Comparison of ENCODE assay signal across 8 mouse cellular contexts in genomic region chr3:104682671-104683504, GRCm38 (mm10). TPM values are rescaled to one million over a fixed set of nuclear protein-coding genes. Genes with fewer than 3 reads are reported as not detected.
A peak's percentile ranks its signal among the peaks of the same experiment; 100 is the strongest.
DNase-seq lines count a peak whose midpoint lies in the region; ATAC-seq and TF ChIP-seq lines count a peak whose summit lies in the region.

No protein-coding gene starts in this region.

- DNase-seq in left cerebral cortex, adult 18-20 months (ENCODE audit: low spot score in 2 of 2), result peak; percentile 57 to 67
- DNase-seq in left cerebral cortex, adult 11 months (ENCODE audit: low spot score), result no peak
- DNase-seq in cerebellum, adult 8-10 months, result peak; percentile 61
- DNase-seq in forelimb bud, embryonic 11.5 days (ENCODE audit: low read depth, low spot score), result peak; percentile 78

- H3K9me3 ChIP-seq in intestine, postnatal 0 days (ENCODE audit: control insufficient read depth), result no peaks in the 10 kb centered on the region
- H3K9me3 ChIP-seq in limb, embryonic 15.5 days, result no peaks in the 10 kb centered on the region
- no peaks in the 10 kb centered on the region for H3K9me3 ChIP-seq in midbrain, embryonic 16.5 days (replicated peaks; ENCODE audit: control insufficient read depth, low read length, poor library complexity, severe bottlenecking)
- H3K9me3 ChIP-seq in stomach, embryonic 14.5 days (ENCODE audit: control insufficient read depth, low read depth, low read length), result no peaks in the 10 kb centered on the region

- H3K9ac ChIP-seq in intestine, postnatal 0 days (ENCODE audit: low read depth, low read length), result no peak overlapping the region
- H3K9ac ChIP-seq in limb, embryonic 15.5 days, result no peak overlapping the region
- H3K9ac ChIP-seq in midbrain, embryonic 16.5 days (ENCODE audit: low read depth, low read length), result no peak overlapping the region
- H3K9ac ChIP-seq in stomach, embryonic 14.5 days (replicated peaks; ENCODE audit: low read depth, low read length), result no peak overlapping the region

- ATAC-seq in intestine, postnatal 0 days, result no peak
- 0 out of 2 replicates have a peak, but pooled peaks have one; percentile 35 for ATAC-seq in limb, embryonic 15.5 days (ENCODE audit: insufficient number of reproducible peaks, low FRiP score, low TSS enrichment, low read depth)
- ATAC-seq in midbrain, embryonic 16.5 days, result peak; percentile 73
- ATAC-seq in stomach, embryonic 14.5 days (ENCODE audit: insufficient number of reproducible peaks, insufficient read depth, low FRiP score, low read depth), result peak; percentile 71; the same call in 1 of the 2 replicates

- no peaks in the 10 kb centered on the region for H3K4me1 ChIP-seq in intestine, postnatal 0 days (replicated peaks; ENCODE audit: control insufficient read depth, insufficient read depth, low read length)
- H3K4me1 ChIP-seq in limb, embryonic 15.5 days, result no peaks in the 10 kb centered on the region
- H3K4me1 ChIP-seq in midbrain, embryonic 16.5 days (ENCODE audit: control insufficient read depth, insufficient read depth, low read length), result no peaks in the 10 kb centered on the region
- no peaks in the 10 kb centered on the region for H3K4me1 ChIP-seq in stomach, embryonic 14.5 days (ENCODE audit: control insufficient read depth, insufficient read depth, low read length)

- no peak overlapping the region for H3K4me3 ChIP-seq in intestine, postnatal 0 days (ENCODE audit: low read depth, low read length)
- no peak overlapping the region for H3K4me3 ChIP-seq in limb, embryonic 15.5 days
- H3K4me3 ChIP-seq in midbrain, embryonic 16.5 days (ENCODE audit: low read depth, low read length), result no peak overlapping the region
- H3K4me3 ChIP-seq in stomach, embryonic 14.5 days (ENCODE audit: low read depth, low read length), result no peak overlapping the region

- no peak overlapping the region for H3K4me2 ChIP-seq in intestine, postnatal 0 days (replicated peaks; ENCODE audit: low read depth)
- no peak overlapping the region for H3K4me2 ChIP-seq in limb, embryonic 15.5 days
- no peak overlapping the region for H3K4me2 ChIP-seq in midbrain, embryonic 16.5 days (ENCODE audit: low read length)
- H3K4me2 ChIP-seq in stomach, embryonic 14.5 days (replicated peaks; ENCODE audit: low read depth, low read length), result no peak overlapping the region

- H3K27ac ChIP-seq in intestine, postnatal 0 days (ENCODE audit: low read depth, low read length), result no peak overlapping the region
- no peak overlapping the region for H3K27ac ChIP-seq in limb, embryonic 15.5 days
- H3K27ac ChIP-seq in midbrain, embryonic 16.5 days (ENCODE audit: low read length), result no peak overlapping the region
- H3K27ac ChIP-seq in stomach, embryonic 14.5 days (ENCODE audit: low read length), result no peak overlapping the region

- TF ChIP-seq CTCF in intestine, postnatal 0 days (IDR thresholded peaks at IDR 0.05; ENCODE audit: low read depth), result peak; percentile 97

- H3K27me3 ChIP-seq in intestine, postnatal 0 days (replicated peaks; ENCODE audit: control insufficient read depth, insufficient read depth, low read length), result no peaks in the 10 kb centered on the region
- H3K27me3 ChIP-seq in limb, embryonic 15.5 days, result no peaks in the 10 kb centered on the region
- H3K27me3 ChIP-seq in midbrain, embryonic 16.5 days (ENCODE audit: control insufficient read depth, insufficient read depth, low read depth, low read length), result no peaks in the 10 kb centered on the region
- no peaks in the 10 kb centered on the region for H3K27me3 ChIP-seq in stomach, embryonic 14.5 days (ENCODE audit: control insufficient read depth, insufficient read depth, low read length)

- H3K36me3 ChIP-seq in intestine, postnatal 0 days (ENCODE audit: control insufficient read depth, insufficient read depth), result no peaks in the 10 kb centered on the region
- no peaks in the 10 kb centered on the region for H3K36me3 ChIP-seq in limb, embryonic 15.5 days
- no peaks in the 10 kb centered on the region for H3K36me3 ChIP-seq in midbrain, embryonic 16.5 days (ENCODE audit: control insufficient read depth, insufficient read depth, low read length)
- no peaks in the 10 kb centered on the region for H3K36me3 ChIP-seq in stomach, embryonic 14.5 days (ENCODE audit: control insufficient read depth, insufficient read depth, low read length)

- WGBS in intestine, postnatal 0 days, result 58% methylated on average over 11 of the region's 11 CpGs
- 61% methylated on average over 11 of the region's 11 CpGs for WGBS in limb, embryonic 15.5 days
- WGBS in midbrain, embryonic 16.5 days, result 59% methylated on average over 11 of the region's 11 CpGs
- 65% methylated on average over 11 of the region's 11 CpGs for WGBS in stomach, embryonic 14.5 days

RNA-seq across cellular contexts. Expression of gene Slc16a1, which starts 44.4 kb away (rescaled TPM):
- 10 to 100 TPM; 18.2 to 20.3 TPM for total RNA-seq in left cerebral cortex, adult 18-20 months (2021)
- 36.6 and 36.7 TPM in 2 replicates for polyA plus RNA-seq in intestine, postnatal 0 days (2015; fragmentation: Nextera tagmentation; extraction: Ambion mirVana)
- 43.7 and 45.6 TPM in 2 replicates for polyA plus RNA-seq in limb, embryonic 15.5 days (2015; fragmentation: Nextera tagmentation; extraction: Ambion mirVana)
- polyA plus RNA-seq in midbrain, embryonic 16.5 days (2015; fragmentation: Nextera tagmentation; extraction: Ambion mirVana), result 8.9 and 10.2 TPM in 2 replicates
- 23.8 and 26.1 TPM in 2 replicates for polyA plus RNA-seq in stomach, embryonic 14.5 days (2014; fragmentation: Nextera tagmentation; extraction: Ambion mirVana)
